In genomic region chr8:124077377-124077776, GRCm38 (mm10) we compare ENCODE assay signal across 12 mouse cellular contexts. TPM values are rescaled to one million over a fixed set of nuclear protein-coding genes. Genes with fewer than 3 reads are reported as not detected.
DNase-seq lines count a peak whose midpoint lies in the region; ATAC-seq and TF ChIP-seq lines count a peak whose summit lies in the region.
"Had no signal": no experiment of that assay in that cellular context is flagged by ENCODE, and none has a peak within 500 bp of the region (broad histone marks: within the 10 kb centered on the region; RNA-seq: fewer than 3 reads in every experiment).

No protein-coding gene starts in this region.

- WGBS in stomach, embryonic 15.5 days: 63% methylated on average over 8 of the region's 8 CpGs
- 73% methylated on average over 8 of the region's 8 CpGs for WGBS in stomach, postnatal 0 days
- 13% methylated on average over 8 of the region's 8 CpGs for WGBS in liver, embryonic 15.5 days (ENCODE audit: insufficient replicate concordance)

- intact Hi-C loops in left cerebral cortex, adult 2 months (cut with DNase I): loop anchor here (5.0 kb wide), 1 partner anchor 155 kb away; the partner anchor contains the start of gene Galnt2

- no peak overlapping the region for H3K9ac ChIP-seq in stomach, embryonic 15.5 days
- H3K9ac ChIP-seq in stomach, postnatal 0 days (ENCODE audit: low read length): no peak overlapping the region
- H3K9ac ChIP-seq in liver, embryonic 15.5 days: no peak overlapping the region; the same call in 1 of the 2 replicates
- H3K9ac ChIP-seq: forebrain, embryonic 15.5 days; hindbrain, embryonic 13.5 days; intestine, embryonic 15.5 days; lung, embryonic 14.5 days had no signal

- no peaks in the 10 kb centered on the region for H3K4me1 ChIP-seq in stomach, embryonic 15.5 days
- H3K4me1 ChIP-seq in stomach, postnatal 0 days (replicated peaks; ENCODE audit: control insufficient read depth, insufficient read depth): no peaks in the 10 kb centered on the region
- H3K4me1 ChIP-seq in liver, embryonic 15.5 days (replicated peaks): peaks cover 26% of the 10 kb centered on the region
- H3K4me1 ChIP-seq: intestine, embryonic 15.5 days had no signal

- H3K4me2 ChIP-seq in stomach, embryonic 15.5 days: no peak overlapping the region
- H3K4me2 ChIP-seq in stomach, postnatal 0 days (replicated peaks; ENCODE audit: low read depth): no peak overlapping the region
- H3K4me2 ChIP-seq in liver, embryonic 15.5 days: peak overlapping the region; percentile 45
- H3K4me2 ChIP-seq: forebrain, embryonic 15.5 days; hindbrain, embryonic 13.5 days; intestine, embryonic 15.5 days; lung, embryonic 14.5 days had no signal

- no peak overlapping the region for H3K27ac ChIP-seq in stomach, embryonic 15.5 days
- no peak overlapping the region for H3K27ac ChIP-seq in stomach, postnatal 0 days (replicated peaks)
- peak overlapping the region; percentile 61 for H3K27ac ChIP-seq in liver, embryonic 15.5 days (replicated peaks)
- H3K27ac ChIP-seq in left cerebral cortex, adult 2 months: no peak overlapping the region
- H3K27ac ChIP-seq: forebrain, embryonic 15.5 days; hindbrain, embryonic 13.5 days; intestine, embryonic 15.5 days had no signal

- TF ChIP-seq EP300 in stomach, postnatal 0 days (optimal IDR thresholded peaks at IDR 0.05): no peak

- peak; percentile 47; the same call in 1 of the 2 replicates for ATAC-seq in stomach, embryonic 15.5 days (ENCODE audit: insufficient read depth, low FRiP score, low read depth)
- ATAC-seq in stomach, postnatal 0 days (ENCODE audit: low FRiP score, low TSS enrichment): no peak
- peak; percentile 71 for ATAC-seq in erythroblast, adult 5-6 weeks (replicated peaks; ENCODE audit: low FRiP score, poor library complexity, severe bottlenecking)
- ATAC-seq in liver, embryonic 15.5 days (ENCODE audit: insufficient read depth): peak; percentile 92
- ATAC-seq in granulocyte monocyte progenitor cell, adult 5-6 weeks (replicated peaks; ENCODE audit: poor library complexity, severe bottlenecking): no peak
- ATAC-seq: forebrain, embryonic 15.5 days; intestine, embryonic 15.5 days had no signal

- H3K9me3 ChIP-seq in stomach, embryonic 15.5 days: no peaks in the 10 kb centered on the region
- no peaks in the 10 kb centered on the region for H3K9me3 ChIP-seq in stomach, postnatal 0 days (ENCODE audit: control insufficient read depth, low read length)
- no peaks in the 10 kb centered on the region for H3K9me3 ChIP-seq in liver, embryonic 15.5 days (replicated peaks)
- H3K9me3 ChIP-seq: forebrain, embryonic 15.5 days; hindbrain, embryonic 13.5 days; intestine, embryonic 15.5 days had no signal

- no peak for DNase-seq in stomach, postnatal 0 days (ENCODE audit: low spot score)
- DNase-seq in right cerebral cortex, postnatal 14 days: no peak
- DNase-seq in left cerebral cortex, adult 2 months (ENCODE audit: extremely low spot score in 1 of 2, low spot score in 2 of 2): no peak
- DNase-seq: cerebellum, adult 11 months had no signal

- H3K4me3 ChIP-seq in stomach, embryonic 15.5 days (replicated peaks): no peak overlapping the region
- no peak overlapping the region for H3K4me3 ChIP-seq in stomach, postnatal 0 days (ENCODE audit: low read depth, low read length)
- no peak overlapping the region for H3K4me3 ChIP-seq in liver, embryonic 15.5 days (replicated peaks)
- no peak overlapping the region for H3K4me3 ChIP-seq in left cerebral cortex, adult 2 months
- H3K4me3 ChIP-seq: forebrain, embryonic 15.5 days; hindbrain, embryonic 13.5 days; intestine, embryonic 15.5 days had no signal

- no peaks in the 10 kb centered on the region for H3K27me3 ChIP-seq in stomach, embryonic 15.5 days (replicated peaks)
- no peaks in the 10 kb centered on the region for H3K27me3 ChIP-seq in stomach, postnatal 0 days (ENCODE audit: control insufficient read depth, insufficient read depth, low read length)
- no peaks in the 10 kb centered on the region for H3K27me3 ChIP-seq in liver, embryonic 15.5 days
- H3K27me3 ChIP-seq: forebrain, embryonic 15.5 days; hindbrain, embryonic 13.5 days; intestine, embryonic 15.5 days had no signal

- H3K36me3 ChIP-seq in stomach, embryonic 15.5 days: no peaks in the 10 kb centered on the region
- H3K36me3 ChIP-seq in stomach, postnatal 0 days (ENCODE audit: control insufficient read depth, insufficient read depth, low read length): no peaks in the 10 kb centered on the region
- no peaks in the 10 kb centered on the region for H3K36me3 ChIP-seq in liver, embryonic 15.5 days (replicated peaks)
- H3K36me3 ChIP-seq: forebrain, embryonic 15.5 days; hindbrain, embryonic 13.5 days; intestine, embryonic 15.5 days had no signal

- TF ChIP-seq CTCF in stomach, postnatal 0 days (IDR thresholded peaks at IDR 0.05; ENCODE audit: low read depth): no peak
- no peak for TF ChIP-seq CTCF in left cerebral cortex, adult 2 months (IDR thresholded peaks at IDR 0.05)

RNA-seq across cellular contexts. Expression of gene Urb2, which starts 56.1 kb away (rescaled TPM):
- 3.6 and 4.5 TPM in 2 replicates for polyA plus RNA-seq in stomach, embryonic 15.5 days (2015; fragmentation: Nextera tagmentation; extraction: Ambion mirVana)
- 1.2 and 1.6 TPM in 2 replicates for polyA plus RNA-seq in stomach, postnatal 0 days (2015; fragmentation: Nextera tagmentation; extraction: Ambion mirVana)
- total RNA-seq in erythroblast, adult 5-6 weeks (2015; ENCODE audit: low replicate concordance): 4.6 and 9.4 TPM in 2 replicates
- 4.6 and 5.0 TPM in 2 replicates for total RNA-seq in erythroblast, adult 5-6 weeks (2017; ENCODE audit: low replicate concordance)
- 2.4 and 2.5 TPM in 2 replicates for polyA plus RNA-seq in liver, embryonic 15.5 days (2015; fragmentation: Nextera tagmentation; extraction: Ambion mirVana)
- total RNA-seq in granulocyte monocyte progenitor cell, adult 5-6 weeks (2014; fragmentation: Nextera tagmentation): 27.8 and 29.2 TPM in 2 replicates
- 23.6 and 27.2 TPM in 2 replicates for total RNA-seq in granulocyte monocyte progenitor cell, adult 5-6 weeks (2017)
- total RNA-seq in left cerebral cortex, adult 2 months (2021): 10 to 100 TPM; 11.4 to 13.0 TPM

RNA-seq across cellular contexts. Expression of gene Taf5l, which starts 56.2 kb away (rescaled TPM):
- 40.6 and 41.0 TPM in 2 replicates for polyA plus RNA-seq in stomach, embryonic 15.5 days (2015; fragmentation: Nextera tagmentation; extraction: Ambion mirVana)
- 18.0 and 21.0 TPM in 2 replicates for polyA plus RNA-seq in stomach, postnatal 0 days (2015; fragmentation: Nextera tagmentation; extraction: Ambion mirVana)
- total RNA-seq in erythroblast, adult 5-6 weeks (2015; ENCODE audit: low replicate concordance): 17.6 and 18.6 TPM in 2 replicates
- 16.5 and 24.8 TPM in 2 replicates for total RNA-seq in erythroblast, adult 5-6 weeks (2017; ENCODE audit: low replicate concordance)
- 27.5 and 29.5 TPM in 2 replicates for polyA plus RNA-seq in liver, embryonic 15.5 days (2015; fragmentation: Nextera tagmentation; extraction: Ambion mirVana)
- total RNA-seq in granulocyte monocyte progenitor cell, adult 5-6 weeks (2014; fragmentation: Nextera tagmentation): 27.9 and 36.4 TPM in 2 replicates
- 33.9 and 37.4 TPM in 2 replicates for total RNA-seq in granulocyte monocyte progenitor cell, adult 5-6 weeks (2017)
- total RNA-seq in left cerebral cortex, adult 2 months (2021): 10 to 100 TPM; 22.8 to 24.2 TPM

Comparison
In these comparisons a context has a peak if more than half of its experiments do, and no peak if none do; other contexts are left out.
1. ATAC-seq: peak in stomach, embryonic 15.5 days (single experiment), erythroblast, adult 5-6 weeks (single experiment) and liver, embryonic 15.5 days (single experiment); none in stomach, postnatal 0 days (single experiment) and granulocyte monocyte progenitor cell, adult 5-6 weeks (single experiment).